Mouse (Mus musculus): Measurements from ENCODE around the gene Skp1a.

DNA sequence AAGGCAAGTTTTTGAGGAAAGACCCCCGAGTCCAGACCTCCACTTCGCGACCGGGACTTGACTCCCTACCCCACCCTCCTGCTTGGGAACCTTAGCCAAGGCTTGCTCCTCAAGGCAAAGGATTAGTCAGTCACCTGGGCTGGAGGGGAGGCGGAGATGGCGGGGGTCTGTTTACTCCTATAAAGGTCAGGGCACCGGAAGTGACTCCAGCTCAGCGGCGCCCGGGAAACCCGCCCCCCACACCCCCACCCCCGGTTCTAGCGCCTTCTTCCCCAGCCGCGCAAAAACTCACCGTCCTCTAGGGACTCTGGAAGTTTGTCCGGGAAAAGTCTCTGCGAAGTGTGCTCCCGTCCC, 50.6 kb downstream of the Skp1a start:
- TF ChIP-seq CTCF (IDR thresholded peaks at IDR 0.05; ENCODE audit: extremely low read depth, insufficient read length, insufficient replicate concordance, low read depth, low read length) (no peak), POLR2A (IDR thresholded peaks at IDR 0.05; ENCODE audit: low read depth, low read length) (no peak)

All from small intestine, adult 2 months (tissue).